Mouse (Mus musculus) frontal cortex, adult (tissue): ENCODE data around the gene Rcc1l.

ENCODE experiments used
- ATAC-seq: cut with Nextera tagmentation; 2 replicates; pipeline ENCODE4 v1.9.2; 2017; ENCODE audit warnings: mild to moderate bottlenecking, moderate library complexity, mixed read lengths; ENCODE audit not compliant: low TSS enrichment

Gene Rcc1l

GRCm38 (mm10) chr5:134176169-134176881, at the start of gene Rcc1l:
Gene Rcc1l (minus strand): TSS chr5:134176774.
- peak; percentile 88 for ATAC-seq

DNA sequence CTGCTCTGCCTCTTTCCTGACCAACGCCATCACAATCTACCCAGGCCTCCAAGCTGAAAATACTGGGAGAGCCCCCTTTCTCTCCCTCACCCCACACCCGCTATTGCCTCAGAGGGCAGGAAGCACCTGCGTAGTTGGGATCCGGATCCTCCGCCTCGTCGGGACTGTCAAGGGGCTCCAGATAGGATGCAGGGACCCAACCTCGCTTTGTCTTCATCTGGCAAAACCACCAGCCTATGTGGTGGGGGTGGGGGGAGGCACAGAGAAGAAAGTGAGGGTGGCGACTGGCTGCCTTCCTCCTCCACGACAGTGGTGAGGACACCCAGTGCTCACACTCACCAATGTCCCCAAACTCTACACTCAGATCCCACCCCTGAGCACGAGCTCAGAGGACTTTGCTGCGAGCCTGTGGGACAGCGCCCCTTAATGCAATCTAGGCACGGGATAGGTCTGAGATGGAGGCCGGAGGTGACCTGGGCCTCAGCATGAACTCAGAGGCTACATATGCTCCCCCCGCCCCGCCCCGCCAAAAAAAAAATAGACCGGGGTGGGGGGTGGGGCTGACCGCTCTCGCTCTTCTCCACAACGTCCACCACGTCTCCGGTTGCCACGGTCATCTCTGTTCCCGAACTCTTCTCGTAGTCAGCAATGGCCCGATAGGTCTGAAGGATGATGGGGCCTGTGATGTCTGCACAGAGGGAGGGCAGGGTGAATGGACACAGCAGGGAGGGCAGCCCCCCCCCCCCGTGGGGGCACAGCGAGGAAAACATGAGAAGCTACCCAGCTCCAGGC, 48.7 kb upstream of the Rcc1l start:
- ATAC-seq: no peak

GRCm38 (mm10) chr5:134221708-134222150, 45.2 kb upstream of the Rcc1l start:
- ATAC-seq: no peak

DNA sequence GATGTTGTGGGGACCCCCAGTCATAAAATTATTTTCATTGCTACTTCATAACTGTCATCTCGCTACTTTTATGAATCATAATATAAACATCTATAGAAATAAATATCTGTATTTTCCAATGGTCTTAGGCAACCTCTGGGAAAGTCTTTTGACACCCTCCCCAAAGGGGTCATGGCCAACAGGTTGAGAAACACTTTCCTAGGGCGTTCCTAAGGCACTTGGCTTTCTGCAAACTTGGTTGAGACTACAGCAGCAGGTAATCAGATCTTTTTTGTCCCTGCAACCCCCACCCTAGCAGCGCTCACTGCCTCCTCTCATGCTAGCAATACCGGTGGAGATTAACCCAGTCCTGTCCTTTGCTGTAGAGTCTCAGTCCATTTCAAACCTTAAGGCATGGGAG, 44.7 kb upstream of the Rcc1l start:
- no peak for ATAC-seq

GRCm38 (mm10) chr5:134217900-134218299, 41.3 kb upstream of the Rcc1l start:
- no peak for ATAC-seq

DNA sequence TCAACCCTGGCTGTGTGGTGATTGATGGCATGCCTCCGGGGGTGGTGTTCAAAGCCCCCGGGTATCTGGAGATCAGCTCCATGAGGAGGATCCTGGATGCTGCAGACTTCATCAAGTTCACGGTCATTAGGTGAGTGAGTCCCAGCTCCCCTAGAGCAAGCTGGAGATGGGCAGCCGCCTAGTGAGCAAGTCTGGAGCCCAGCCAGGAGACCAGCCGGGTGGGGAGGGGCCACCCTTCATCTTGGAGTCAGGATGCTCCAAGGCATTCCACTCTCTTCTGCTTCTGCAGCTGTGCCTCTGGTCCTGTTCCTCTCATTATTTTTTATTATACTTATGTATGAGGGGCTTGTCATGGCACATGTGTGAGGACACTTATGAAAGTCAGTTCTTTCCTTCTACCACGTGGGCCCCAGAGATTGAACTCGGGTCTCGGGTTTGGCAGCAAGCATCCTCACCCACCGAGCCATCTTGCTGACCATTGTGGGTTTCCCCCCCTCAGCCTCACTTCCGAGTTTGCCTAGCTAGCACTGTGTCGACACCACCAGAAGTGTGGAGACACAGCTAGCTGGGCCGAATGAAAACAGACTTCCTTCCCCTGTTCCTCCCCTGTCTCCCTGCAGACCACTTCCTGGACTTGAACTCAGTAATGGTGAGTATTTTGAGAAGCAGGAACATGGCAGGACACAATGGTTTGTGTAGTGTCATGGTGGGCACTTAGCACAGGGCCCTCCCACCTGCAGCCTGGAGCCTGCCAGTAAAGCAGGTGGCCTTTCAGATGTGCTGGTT, 37.6 kb upstream of the Rcc1l start:
- no peak for ATAC-seq

- ATAC-seq: no peak
Observed at GRCm38 (mm10) chr5:134209931-134210554, 33.5 kb upstream of the Rcc1l start.

- ATAC-seq: no peak
Observed at GRCm38 (mm10) chr5:134206721-134207120, 30.1 kb upstream of the Rcc1l start.

DNA sequence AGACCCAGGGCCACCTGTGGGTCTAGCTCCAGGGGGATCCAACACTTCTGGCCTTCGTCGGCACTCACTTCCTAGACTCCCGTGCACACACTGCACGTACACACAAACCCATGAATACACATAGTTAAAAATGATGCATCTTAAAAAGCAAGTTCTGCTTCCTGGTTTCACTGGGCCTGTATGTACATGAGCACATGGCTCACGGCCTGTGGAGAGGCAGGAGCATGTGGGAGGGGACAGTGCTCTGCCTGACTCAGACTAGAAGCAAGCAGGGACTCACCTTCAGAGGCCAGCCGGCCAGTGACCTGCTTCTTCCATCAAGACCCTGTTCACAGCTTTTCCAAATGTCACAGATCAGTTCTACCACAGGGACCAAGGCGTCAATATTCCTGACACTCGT, 17.1 kb upstream of the Rcc1l start:
- no peak for ATAC-seq

DNA sequence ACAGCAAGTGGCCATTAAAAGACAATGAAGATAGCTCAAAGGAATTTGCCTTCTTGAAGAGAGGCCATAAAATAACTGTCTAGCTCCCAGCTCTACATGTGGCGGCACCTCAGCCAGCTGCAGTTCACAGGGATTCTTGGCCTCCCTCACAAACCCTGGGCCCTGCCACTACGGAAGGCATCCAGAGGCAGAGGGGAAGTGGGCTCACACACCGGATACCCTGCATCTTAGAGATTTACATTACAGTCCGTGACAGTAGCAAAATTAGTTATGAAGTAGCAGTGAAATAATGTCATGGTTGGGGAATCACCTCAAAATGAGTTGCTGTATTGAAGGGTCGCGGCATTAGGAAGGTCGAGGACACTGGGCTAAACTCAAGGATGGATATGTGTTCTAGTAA, 12.0 kb upstream of the Rcc1l start:
- ATAC-seq: no peak

DNA sequence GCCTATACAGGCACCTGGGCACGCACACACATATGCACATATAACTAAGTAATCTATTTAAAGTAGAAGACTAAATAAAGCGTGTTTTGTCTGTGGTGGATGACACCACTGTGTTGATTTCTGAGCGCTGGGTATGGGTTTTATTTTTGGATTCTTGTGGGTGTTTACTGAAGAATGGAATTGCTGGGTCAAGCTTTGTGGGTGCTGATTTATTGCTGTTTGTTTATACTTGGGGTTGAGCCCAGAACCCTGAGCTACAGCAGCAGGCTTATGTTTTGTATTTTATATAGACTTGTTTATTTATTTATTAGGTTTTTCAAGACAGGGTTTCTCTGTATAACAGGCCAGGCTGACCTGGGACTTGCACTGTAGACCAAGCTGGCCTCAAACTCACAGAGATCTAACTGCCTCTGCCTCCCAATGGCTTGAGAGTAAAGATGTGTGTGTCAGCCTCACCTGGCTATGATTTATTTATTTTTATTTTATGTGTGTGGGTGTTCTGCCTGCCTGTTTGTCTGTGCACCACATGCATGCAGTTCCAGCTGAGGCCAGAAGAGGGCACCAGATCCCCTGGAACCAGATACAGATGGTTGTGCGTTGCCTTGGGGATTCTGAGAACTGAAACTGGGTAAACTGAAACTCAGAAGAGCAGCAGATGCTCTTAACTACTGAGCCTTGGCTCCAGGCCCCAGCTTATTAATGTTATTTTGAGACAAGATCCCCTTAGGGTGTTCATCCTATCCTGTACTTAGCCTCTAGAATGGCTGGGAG, 10.6 kb upstream of the Rcc1l start:
- ATAC-seq: no peak

- no peak for ATAC-seq
Observed at GRCm38 (mm10) chr5:134186059-134186458, 9.5 kb upstream of the Rcc1l start.

DNA sequence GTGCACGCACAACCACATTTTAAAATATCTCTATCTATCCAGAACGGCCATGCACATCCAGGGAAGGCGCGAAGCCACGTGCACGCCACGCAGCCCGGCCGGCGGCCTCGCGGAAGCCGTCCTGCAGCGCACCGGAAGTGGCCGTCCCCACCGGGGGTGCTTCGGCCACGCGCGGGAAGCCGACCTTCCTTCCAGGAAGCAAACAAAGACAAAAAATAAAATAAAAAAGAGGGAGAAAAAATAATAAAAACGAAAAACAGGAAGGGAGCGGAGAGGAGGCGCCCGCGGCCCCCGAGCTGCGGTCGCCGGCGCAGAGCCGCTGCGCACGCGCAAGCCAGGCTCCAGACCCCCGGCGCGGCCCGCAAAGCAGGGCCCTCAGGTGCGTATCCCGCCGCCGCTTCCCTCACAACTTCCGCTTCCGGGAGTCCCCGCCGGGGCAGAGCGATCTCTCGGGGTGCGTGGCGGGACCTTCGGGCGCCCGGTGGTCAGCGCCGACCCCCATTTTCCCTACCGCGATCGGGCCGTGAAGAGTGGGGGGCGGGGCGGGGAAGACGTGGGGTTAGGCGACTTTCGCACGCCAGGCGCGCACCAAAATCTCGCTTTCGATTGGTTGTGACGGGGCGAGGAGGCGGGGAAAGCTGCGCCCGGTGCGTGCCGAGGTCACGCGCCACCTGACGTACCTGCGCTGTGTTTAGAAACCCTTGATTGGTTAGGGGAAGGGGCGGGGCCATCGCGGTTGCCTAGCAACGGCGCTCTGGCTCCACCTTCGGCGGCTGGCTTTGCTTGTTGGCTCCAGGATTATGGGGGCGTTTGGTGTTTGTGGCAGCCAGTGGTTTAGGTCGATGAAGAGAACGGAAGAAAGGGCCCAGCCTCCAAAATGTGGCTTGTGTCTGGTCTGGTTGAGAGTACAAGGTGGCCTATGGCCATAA, 7.6 kb upstream of the Rcc1l start, which contains the start of gene Gtf2ird2:
TSS of gene Gtf2ird2 (plus strand) at position 140 of the 929 bp plus-strand sequence.
- peak; percentile 89 for ATAC-seq

- no peak for ATAC-seq
Observed at GRCm38 (mm10) chr5:134183162-134183561, 6.6 kb upstream of the Rcc1l start.

DNA sequence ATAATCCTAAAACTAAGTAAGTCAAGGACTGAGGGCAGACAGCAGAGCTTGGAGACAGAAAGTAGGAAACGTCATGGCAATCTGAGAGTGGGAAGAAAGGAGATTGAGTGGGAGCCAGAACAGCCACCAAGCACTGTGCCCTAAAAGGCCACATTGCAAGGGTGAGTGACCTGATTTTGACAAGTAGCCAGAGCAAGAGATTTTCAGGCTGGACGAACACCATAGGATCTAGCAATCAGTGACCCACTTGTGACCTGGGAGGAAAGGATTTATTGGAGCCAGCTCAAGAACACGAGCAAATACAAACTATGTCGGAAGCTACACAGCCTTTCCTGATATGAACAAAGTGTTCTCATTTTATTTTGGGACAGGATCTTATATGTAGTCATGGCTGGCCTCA, 6.2 kb upstream of the Rcc1l start:
- ATAC-seq: no peak

- no peak for ATAC-seq
Observed at GRCm38 (mm10) chr5:134182172-134182571, 5.6 kb upstream of the Rcc1l start.

GRCm38 (mm10) chr5:134179871-134180270, 3.3 kb upstream of the Rcc1l start:
- 0 out of 2 replicates have a peak, but pooled peaks have one; percentile 14 for ATAC-seq

DNA sequence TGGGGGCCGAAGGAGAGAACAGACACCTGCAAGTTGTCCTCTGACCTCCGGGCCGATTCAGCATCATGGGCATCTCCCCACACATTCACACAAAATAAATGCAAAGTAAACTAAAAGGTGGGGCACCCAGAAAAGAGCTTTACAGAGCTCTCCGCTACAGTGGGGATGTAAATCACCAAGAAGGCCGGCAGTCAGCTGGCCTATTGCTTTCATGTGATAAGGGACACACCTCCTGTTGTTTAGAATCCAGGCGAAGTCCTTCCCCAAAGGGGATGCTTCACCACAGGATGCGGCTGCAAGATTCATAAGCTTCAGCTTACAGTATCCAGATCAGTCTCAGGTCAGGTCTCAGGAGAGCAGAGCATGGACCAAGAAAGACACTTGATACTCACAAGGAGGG, 2.0 kb upstream of the Rcc1l start:
- ATAC-seq: no peak

DNA sequence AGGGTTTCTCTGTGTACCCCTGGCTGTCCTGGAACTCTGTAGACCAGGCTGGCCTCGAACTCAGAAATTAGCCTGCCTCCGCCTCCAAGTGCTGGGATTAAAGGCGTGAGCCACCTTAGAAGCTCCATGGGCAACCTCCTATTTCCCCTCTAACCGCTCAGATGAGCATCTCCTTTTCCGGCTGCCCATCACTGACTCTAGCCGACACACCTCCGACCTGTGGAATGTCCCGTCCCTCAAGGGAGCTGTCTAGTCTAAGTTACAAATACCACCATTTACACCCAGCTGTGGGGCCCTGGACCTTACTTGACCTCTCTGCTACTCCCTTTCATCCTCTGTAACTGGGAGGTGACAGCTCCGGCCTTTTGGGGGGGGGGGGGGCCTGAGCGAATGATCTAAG, 878 bp downstream of the Rcc1l start:
- no peak for ATAC-seq

DNA sequence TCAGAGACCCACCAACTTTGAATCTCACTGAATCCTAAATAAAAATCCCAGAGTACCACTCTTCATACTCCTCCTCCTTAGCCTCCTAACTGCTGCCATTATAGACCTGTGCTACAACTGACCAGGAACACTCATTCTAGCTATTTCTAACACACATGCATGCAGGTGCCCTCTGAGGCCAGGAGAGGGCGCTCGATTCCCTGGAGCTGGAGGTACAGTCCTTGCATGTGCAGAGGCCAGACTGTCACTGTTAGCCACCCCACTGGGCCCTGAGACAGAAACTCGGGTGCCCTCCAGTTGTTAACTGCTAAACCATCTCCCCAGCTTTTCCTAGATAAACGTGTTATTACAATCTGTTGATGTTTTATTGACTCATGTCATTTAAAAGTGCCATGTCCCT, 3.4 kb downstream of the Rcc1l start:
- ATAC-seq: no peak
